Mouse (Mus musculus) limb, embryonic 11.5 days (tissue): ENCODE measurements around the gene Gm5475. TPM values are rescaled to one million over a fixed set of nuclear protein-coding genes. Genes with fewer than 3 reads are reported as not detected.
A peak's percentile ranks its signal among the peaks of the same experiment; 100 is the strongest.

Experiments used
- ATAC-seq: fragments of 200-750 bp; cut with Nextera tagmentation; 2 replicates; pipeline ENCODE4 v1.8.0; 2017; ENCODE audit warnings: low read depth; ENCODE audit not compliant: insufficient number of reproducible peaks, low FRiP score, low TSS enrichment
- DNase-seq: peaks from one replicate; pipeline ENCODE4 v3.0.0-alpha.2; 2015; ENCODE audit warnings: low spot score
- H3K27ac ChIP-seq: fragments of 300-500 bp; sonication (generic); replicated peaks from 2 replicates; pipeline ENCODE4 v1.5.1; 2014; ENCODE audit warnings: low read depth, mild to moderate bottlenecking, low read length
- H3K27me3 ChIP-seq: fragments of 300-500 bp; sonication (generic); 2 replicates; pipeline ENCODE4 v1.6.1; 2014; ENCODE audit warnings: mild to moderate bottlenecking, low read length, mixed read lengths; ENCODE audit not compliant: control insufficient read depth, insufficient read depth
- H3K36me3 ChIP-seq: fragments of 300-500 bp; sonication (generic); 2 replicates; pipeline ENCODE4 v1.6.1; 2014; ENCODE audit warnings: mild to moderate bottlenecking, low read length, moderate library complexity, mixed read lengths; ENCODE audit not compliant: control insufficient read depth, insufficient read depth
- H3K4me1 ChIP-seq: fragments of 300-500 bp; sonication (generic); 2 replicates; pipeline ENCODE4 v1.6.1; 2014; ENCODE audit warnings: low read length, mixed read lengths; ENCODE audit not compliant: control insufficient read depth, insufficient read depth
- H3K4me2 ChIP-seq: fragments of 300-500 bp; sonication (generic); 2 replicates; pipeline ENCODE4 v1.6.1; 2014; ENCODE audit warnings: low read depth, mild to moderate bottlenecking, moderate library complexity; ENCODE audit not compliant: severe bottlenecking
- H3K4me3 ChIP-seq: fragments of 300-500 bp; sonication (generic); 2 replicates; pipeline ENCODE4 v1.5.1; 2014; ENCODE audit warnings: low read depth, low read length
- H3K9ac ChIP-seq: fragments of 300-500 bp; sonication (generic); 2 replicates; pipeline ENCODE4 v1.6.1; 2014; ENCODE audit warnings: mild to moderate bottlenecking, low read length
- H3K9me3 ChIP-seq: fragments of 300-500 bp; sonication (generic); 2 replicates; pipeline ENCODE4 v1.6.1; 2016; ENCODE audit warnings: low read length; ENCODE audit not compliant: control insufficient read depth
- WGBS: fragments of 180-500 bp; shearing (Covaris S2); extraction: QIAGEN DNeasy Blood & Tissue Kit; methylation state at CpG from one replicate; pipeline ENCODE4 v1.1.7; 2014; 5-methylcytosine and 5-hydroxymethylcytosine counted together
- polyA plus RNA-seq: library from polyadenylated mRNA; unstranded; fragments of >200 nt; fragmentation: Nextera tagmentation; extraction: Ambion mirVana; gene quantifications from 2 replicates; pipeline ENCODE4 v1.2.1, GENCODE M21; 2014

Gene Gm5475
- polyA plus RNA-seq, 1 experiment from 2014 or later, result not detected

DNA sequence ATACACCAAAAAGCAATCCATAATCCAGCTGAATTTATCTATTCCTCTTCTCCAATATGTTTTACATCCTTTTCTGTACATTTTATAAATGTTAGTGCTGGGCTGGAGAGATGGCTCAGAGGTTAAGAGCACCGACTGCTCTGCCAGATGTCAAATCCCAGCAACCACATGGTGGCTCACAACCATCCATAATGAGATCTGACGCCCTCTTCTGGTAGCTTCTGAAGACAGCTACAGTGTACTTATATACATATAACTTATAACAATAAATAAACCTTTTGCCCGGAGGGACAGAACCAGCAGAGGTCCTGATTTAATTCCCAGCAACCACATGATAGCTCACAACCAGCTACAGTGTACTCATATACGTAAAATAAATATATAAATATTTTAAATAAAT, 26.6 kb downstream of the Gm5475 start:
- Histone ChIP-seq H3K9me3 (no peaks in the 10 kb centered on the region), H3K4me3 (no peak overlapping the region), H3K4me1 (no peaks in the 10 kb centered on the region), H3K4me2 (no peak overlapping the region), H3K27ac (no peak overlapping the region), H3K36me3 (no peaks in the 10 kb centered on the region), H3K27me3 (no peaks in the 10 kb centered on the region), H3K9ac (no peak overlapping the region)
- no peak for ATAC-seq
- 74% methylated on average over 4 of the region's 4 CpGs for WGBS
- DNase-seq, result no peak

DNA sequence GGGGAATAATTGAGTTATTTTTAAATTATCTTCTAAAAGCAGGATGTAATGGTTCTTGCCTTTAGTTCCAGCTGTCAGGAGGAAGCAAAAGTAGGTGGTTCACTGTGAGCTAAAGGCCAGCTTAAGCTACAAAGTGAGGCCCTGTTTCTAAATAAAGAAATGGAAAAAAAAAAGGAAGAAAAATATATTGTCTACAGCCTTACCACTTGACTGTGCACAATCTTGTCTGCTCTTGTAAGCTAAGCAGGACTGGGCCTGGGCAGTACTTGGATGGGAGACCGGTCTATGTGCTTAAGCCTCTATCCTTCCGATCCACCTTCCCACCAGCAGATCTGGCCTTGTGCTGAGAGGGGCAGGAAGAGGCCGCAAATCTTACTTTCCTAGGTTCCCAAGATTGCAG, 27.5 kb downstream of the Gm5475 start:
- Histone ChIP-seq H3K4me2 (no peak overlapping the region), H3K27me3 (no peaks in the 10 kb centered on the region), H3K4me1 (no peaks in the 10 kb centered on the region), H3K36me3 (no peaks in the 10 kb centered on the region), H3K27ac (no peak overlapping the region), H3K4me3 (no peak overlapping the region), H3K9me3 (no peaks in the 10 kb centered on the region), H3K9ac (no peak overlapping the region)
- WGBS, result 83% methylated on average over 3 of the region's 3 CpGs
- DNase-seq, result no peak
- ATAC-seq, result no peak

DNA sequence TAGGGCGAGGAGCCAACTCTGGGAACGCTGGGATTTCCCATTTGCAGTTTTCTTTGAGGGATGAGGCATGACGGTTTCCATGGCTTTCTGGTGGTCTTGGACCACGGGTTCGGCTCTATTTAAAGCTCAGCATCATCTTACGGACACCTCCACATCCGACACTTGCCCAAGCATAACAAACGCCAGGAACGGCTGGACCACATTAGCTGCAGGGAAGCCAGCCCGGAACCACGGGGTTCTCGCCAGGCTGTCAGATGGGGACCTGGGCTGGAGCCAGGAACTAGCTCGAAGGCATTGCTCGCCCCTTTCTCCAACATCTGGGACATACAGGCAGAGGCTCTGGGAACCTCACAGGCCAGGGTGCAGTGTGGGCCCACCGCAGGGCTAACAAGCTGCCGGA, 29.3 kb downstream of the Gm5475 start:
- Histone ChIP-seq H3K4me3 (no peak overlapping the region), H3K9ac (no peak overlapping the region), H3K4me2 (no peak overlapping the region), H3K27me3 (no peaks in the 10 kb centered on the region), H3K4me1 (no peaks in the 10 kb centered on the region), H3K9me3 (no peaks in the 10 kb centered on the region), H3K36me3 (no peaks in the 10 kb centered on the region), H3K27ac (no peak overlapping the region)
- no peak for ATAC-seq
- 72% methylated on average over 16 of the region's 16 CpGs for WGBS
- no peak for DNase-seq

- H3K4me3 ChIP-seq, result no peak overlapping the region
- H3K27me3 ChIP-seq, result no peaks in the 10 kb centered on the region
- DNase-seq (no peak), ATAC-seq (no peak)
- H3K9me3 ChIP-seq, result no peaks in the 10 kb centered on the region
- no peak overlapping the region for H3K9ac ChIP-seq
- no peaks in the 10 kb centered on the region for H3K36me3 ChIP-seq
- WGBS, result 85% methylated on average over 11 of the region's 11 CpGs
- no peaks in the 10 kb centered on the region for H3K4me1 ChIP-seq
- H3K27ac ChIP-seq, result no peak overlapping the region
- no peak overlapping the region for H3K4me2 ChIP-seq
Observed at GRCm38 (mm10) chr15:100452486-100452885, 30.5 kb downstream of the Gm5475 start.

DNA sequence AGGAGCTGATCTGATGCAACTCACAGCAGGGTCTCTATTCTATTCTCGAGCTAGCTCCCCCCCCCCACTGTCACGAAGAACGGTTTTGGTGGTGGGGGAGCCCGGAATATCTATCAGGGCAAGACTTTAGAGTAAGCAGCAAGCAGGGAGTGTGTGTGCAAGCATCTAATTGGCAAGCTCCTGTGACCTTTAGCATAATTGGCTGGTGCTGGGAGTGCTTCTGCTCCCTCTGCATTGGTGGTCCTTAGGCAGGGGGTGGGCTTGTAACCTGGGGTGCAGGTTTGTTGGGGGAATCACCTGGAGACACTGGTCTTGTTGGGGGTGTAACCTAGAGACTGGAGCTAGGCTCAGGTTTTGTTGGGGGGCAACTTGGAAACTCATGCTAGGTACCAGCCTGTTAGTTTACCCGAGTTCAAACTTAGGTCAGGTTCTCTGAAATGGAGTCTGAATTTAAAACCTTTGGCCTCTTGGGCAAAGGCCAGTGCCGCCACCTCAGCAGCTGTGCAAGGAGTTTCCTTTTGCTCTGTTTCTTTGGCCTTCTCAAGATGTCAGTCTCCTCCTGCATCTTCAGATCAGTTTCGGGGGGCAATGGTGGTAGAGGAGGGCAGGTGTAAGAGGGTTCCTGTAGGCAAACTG, 34.5 kb downstream of the Gm5475 start:
- ATAC-seq (no peak), DNase-seq (no peak)
- H3K36me3 ChIP-seq, result no peaks in the 10 kb centered on the region

GRCm38 (mm10) chr15:100457340-100457739, 35.4 kb downstream of the Gm5475 start:
- H3K4me3 ChIP-seq, result no peak overlapping the region
- H3K9ac ChIP-seq, result no peak overlapping the region
- peak; percentile 91 for DNase-seq
- H3K9me3 ChIP-seq, result no peaks in the 10 kb centered on the region
- no peaks in the 10 kb centered on the region for H3K4me1 ChIP-seq
- no peak for ATAC-seq
- 0 out of 2 replicates have a peak, but pooled peaks cover 4% of the 10 kb centered on the region for H3K27me3 ChIP-seq
- no peak overlapping the region for H3K27ac ChIP-seq
- WGBS, result 9% methylated on average over 17 of the region's 17 CpGs
- no peaks in the 10 kb centered on the region for H3K36me3 ChIP-seq
- H3K4me2 ChIP-seq, result no peak overlapping the region

More for the DNA sequence above, 34.5 kb downstream of the Gm5475 start:
- no peak overlapping the region for H3K27ac ChIP-seq
- no peak overlapping the region for H3K4me2 ChIP-seq
- WGBS, result 69% methylated on average over 7 of the region's 7 CpGs
- H3K9ac ChIP-seq, result no peak overlapping the region
- H3K27me3 ChIP-seq, result 0 out of 2 replicates have a peak, but pooled peaks cover 4% of the 10 kb centered on the region
- H3K4me3 ChIP-seq, result no peak overlapping the region
- H3K9me3 ChIP-seq, result no peaks in the 10 kb centered on the region
- H3K4me1 ChIP-seq, result no peaks in the 10 kb centered on the region

GRCm38 (mm10) chr15:100458055-100458454, 36.1 kb downstream of the Gm5475 start:
- Histone ChIP-seq H3K4me3 (no peak overlapping the region), H3K36me3 (no peaks in the 10 kb centered on the region), H3K4me1 (no peaks in the 10 kb centered on the region), H3K9ac (no peak overlapping the region), H3K27me3 (0 out of 2 replicates have a peak, but pooled peaks cover 4% of the 10 kb centered on the region), H3K27ac (no peak overlapping the region), H3K9me3 (no peaks in the 10 kb centered on the region), H3K4me2 (no peak overlapping the region)
- peak; percentile 64 for DNase-seq
- no peak for ATAC-seq
- 56% methylated on average over 10 of the region's 10 CpGs for WGBS

DNA sequence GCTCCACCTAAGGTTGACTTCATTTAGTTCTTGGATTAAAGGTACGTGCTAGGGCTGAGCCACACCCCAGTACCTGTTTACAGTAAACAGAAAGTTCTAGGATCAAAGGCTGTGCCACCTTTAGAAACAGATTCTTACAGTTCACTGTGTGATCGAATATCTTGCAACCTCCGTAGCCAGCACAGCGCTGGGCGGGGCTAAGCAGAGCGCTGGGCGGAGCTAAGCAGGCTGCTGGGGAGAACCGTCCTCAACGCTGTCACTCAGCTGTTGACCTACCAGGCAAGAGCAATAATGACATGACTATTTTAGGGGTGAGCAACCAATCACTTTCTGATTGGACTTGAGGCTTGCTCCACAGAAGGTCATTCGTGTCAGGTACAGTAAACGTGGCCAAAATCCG, 39.0 kb downstream of the Gm5475 start:
- peak overlapping the region; percentile 12; the same call in 1 of the 2 replicates for H3K9ac ChIP-seq
- H3K27me3 ChIP-seq, result 0 out of 2 replicates have a peak, but pooled peaks cover 4% of the 10 kb centered on the region
- no peak overlapping the region for H3K4me3 ChIP-seq
- H3K27ac ChIP-seq, result no peak overlapping the region
- no peak for ATAC-seq
- peak overlapping the region; percentile 36; the same call in 1 of the 2 replicates for H3K4me2 ChIP-seq
- no peaks in the 10 kb centered on the region for H3K9me3 ChIP-seq
- peak; percentile 49 for DNase-seq
- H3K4me1 ChIP-seq, result no peaks in the 10 kb centered on the region
- H3K36me3 ChIP-seq, result no peaks in the 10 kb centered on the region
- WGBS, result 9% methylated on average over 12 of the region's 12 CpGs

DNA sequence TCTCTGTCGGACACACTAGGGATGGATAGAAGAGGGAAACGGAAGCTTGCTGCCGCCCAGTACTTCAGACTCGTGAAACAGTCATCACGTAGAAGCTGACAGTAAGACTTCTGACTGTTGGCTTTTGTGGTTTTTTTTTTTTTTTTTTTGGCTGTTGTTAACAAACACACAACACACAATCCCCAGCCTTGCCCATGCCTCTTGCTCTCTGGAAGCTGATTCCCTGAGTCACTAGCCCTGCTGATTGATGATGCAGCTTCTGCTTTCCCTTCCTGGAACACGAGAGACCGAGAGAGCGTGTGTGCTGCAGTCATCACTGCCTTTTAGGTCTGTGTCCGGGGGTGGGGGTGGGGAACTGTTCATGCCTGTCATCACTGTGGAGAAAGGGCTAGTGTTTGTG, 39.7 kb downstream of the Gm5475 start:
- no peak overlapping the region for H3K4me3 ChIP-seq
- no peak for DNase-seq
- H3K4me2 ChIP-seq, result no peak overlapping the region
- H3K27ac ChIP-seq, result no peak overlapping the region
- H3K9ac ChIP-seq, result no peak overlapping the region
- no peaks in the 10 kb centered on the region for H3K9me3 ChIP-seq
- H3K4me1 ChIP-seq, result no peaks in the 10 kb centered on the region
- WGBS, result 75% methylated on average over 9 of the region's 9 CpGs
- H3K27me3 ChIP-seq, result 0 out of 2 replicates have a peak, but pooled peaks cover 4% of the 10 kb centered on the region
- no peak for ATAC-seq
- H3K36me3 ChIP-seq, result no peaks in the 10 kb centered on the region
